Comparison of ENCODE assay signal across 16 mouse cellular contexts in genomic region chr17:73343632-73344390, GRCm38 (mm10). TPM values are rescaled to one million over a fixed set of nuclear protein-coding genes. Genes with fewer than 3 reads are reported as not detected.
DNase-seq lines count a peak whose midpoint lies in the region; ATAC-seq and TF ChIP-seq lines count a peak whose summit lies in the region.
"Had no signal": no experiment of that assay in that cellular context is flagged by ENCODE, and none has a peak within 500 bp of the region (broad histone marks: within the 10 kb centered on the region; RNA-seq: fewer than 3 reads in every experiment).

No protein-coding gene starts in this region.

- no peak for TF ChIP-seq POLR2A in CH12.LX (IDR thresholded peaks at IDR 0.05; ENCODE audit: low read depth, low read length)

- H3K9ac ChIP-seq in midbrain, embryonic 13.5 days (replicated peaks), result no peak overlapping the region
- H3K9ac ChIP-seq in CH12.LX (ENCODE audit: insufficient read depth, low read depth), result no peak overlapping the region
- H3K9ac ChIP-seq: hindbrain, embryonic 13.5 days had no signal

- no peak overlapping the region for H3K27ac ChIP-seq in midbrain, embryonic 13.5 days
- H3K27ac ChIP-seq in midbrain, embryonic 10.5 days (replicated peaks), result no peak overlapping the region
- no peak overlapping the region for H3K27ac ChIP-seq in CH12.LX (ENCODE audit: insufficient read depth, low read depth)
- H3K27ac ChIP-seq: forebrain, embryonic 10.5 days had no signal

- TF ChIP-seq RAD21 in CH12.LX (IDR thresholded peaks at IDR 0.05; ENCODE audit: low read depth, low read length), result peak; percentile 57

- peak; percentile 70 for DNase-seq in heart, adult 11 months
- no peak for DNase-seq in heart, adult 18-20 months
- DNase-seq in midbrain, embryonic 10.5 days (ENCODE audit: low spot score), result no peak
- peak; percentile 33 for DNase-seq in CH12.LX (ENCODE audit: extremely low read depth)
- DNase-seq in thymus, postnatal 25 days, result no peak
- no peak for DNase-seq in ovary, adult 18-20 months (ENCODE audit: low spot score)
- DNase-seq: adrenal gland, postnatal 14 days; cerebellum, adult 11 months; layer of hippocampus, adult 9-11 months; left cerebral cortex, postnatal 4 days; right cerebral cortex, postnatal 4 days had no signal

- H3K4me1 ChIP-seq in midbrain, embryonic 13.5 days (replicated peaks), result no peaks in the 10 kb centered on the region
- no peaks in the 10 kb centered on the region; the same call in 1 of the 2 replicates for H3K4me1 ChIP-seq in midbrain, embryonic 10.5 days
- peaks cover 3 to 4% of the 10 kb centered on the region in 2 experiments for H3K4me1 ChIP-seq in CH12.LX (ENCODE audit: control insufficient read depth in 1 of 2, insufficient read depth in 2 of 2)
- H3K4me1 ChIP-seq: forebrain, embryonic 10.5 days had no signal

- in situ Hi-C loops in CH12.LX (cut with MboI; ENCODE audit: low pct_ligation_motif_present, low pct_unique_long_range_greater_than_20kb, low sequenced_read_pairs), result no loop called here

- WGBS in midbrain, embryonic 13.5 days, result 84% methylated on average over 6 of the region's 6 CpGs
- WGBS in midbrain, embryonic 10.5 days, result 87% methylated on average over 6 of the region's 6 CpGs

- H3K4me3 ChIP-seq in midbrain, embryonic 13.5 days (replicated peaks), result no peak overlapping the region
- H3K4me3 ChIP-seq in midbrain, embryonic 10.5 days, result no peak overlapping the region
- peak overlapping the region in 1 of 3 experiments; percentile 29 for H3K4me3 ChIP-seq in CH12.LX (replicated peaks in 1 of 3; ENCODE audit: low read depth in 2 of 3, low read length in 2 of 3, poor library complexity in 1 of 3)
- H3K4me3 ChIP-seq: forebrain, embryonic 10.5 days; hindbrain, embryonic 13.5 days had no signal

- no peak overlapping the region for H3K4me2 ChIP-seq in midbrain, embryonic 13.5 days (replicated peaks)
- peak overlapping the region; percentile 31; the same call in 1 of the 2 replicates for H3K4me2 ChIP-seq in CH12.LX (ENCODE audit: insufficient read depth, low read depth, poor library complexity, severe bottlenecking)
- H3K4me2 ChIP-seq: hindbrain, embryonic 13.5 days had no signal

- dilution Hi-C loops in CH12.LX (cut with MboI; ENCODE audit: extremely low pct_ligation_motif_present, extremely low pct_unique_long_range_greater_than_20kb, low sequenced_read_pairs), result no loop called here

- ATAC-seq in midbrain, embryonic 13.5 days, result peak; percentile 6; the same call in 1 of the 2 replicates
- 0 out of 2 replicates have a peak, but pooled peaks have one; percentile 30 for ATAC-seq in megakaryocyte, adult 5-6 weeks (ENCODE audit: poor library complexity, severe bottlenecking)

- TF ChIP-seq EP300 in CH12.LX (IDR thresholded peaks at IDR 0.05; ENCODE audit: low read length), result no peak

- no peaks in the 10 kb centered on the region for H3K27me3 ChIP-seq in midbrain, embryonic 13.5 days
- no peaks in the 10 kb centered on the region for H3K27me3 ChIP-seq in midbrain, embryonic 10.5 days (ENCODE audit: low read depth, poor library complexity, severe bottlenecking)
- peaks cover 5% of the 10 kb centered on the region for H3K27me3 ChIP-seq in CH12.LX (replicated peaks)
- H3K27me3 ChIP-seq: hindbrain, embryonic 13.5 days had no signal

- peak; percentile 55 to 70; a peak in 3 of 4 replicates for TF ChIP-seq CTCF in CH12.LX (conservative IDR thresholded peaks at IDR 0.05 in 1 of 2, IDR thresholded peaks at IDR 0.05 in 1 of 2; ENCODE audit: low read depth in 2 of 2, low read length in 2 of 2)

- H3K9me3 ChIP-seq in midbrain, embryonic 13.5 days, result no peaks in the 10 kb centered on the region
- no peaks in the 10 kb centered on the region for H3K9me3 ChIP-seq in midbrain, embryonic 10.5 days (replicated peaks)
- H3K9me3 ChIP-seq in CH12.LX (replicated peaks; ENCODE audit: low read length), result no peaks in the 10 kb centered on the region
- H3K9me3 ChIP-seq: forebrain, embryonic 10.5 days; hindbrain, embryonic 13.5 days had no signal

- no peaks in the 10 kb centered on the region for H3K36me3 ChIP-seq in midbrain, embryonic 13.5 days
- no peaks in the 10 kb centered on the region for H3K36me3 ChIP-seq in midbrain, embryonic 10.5 days
- H3K36me3 ChIP-seq in CH12.LX (replicated peaks in 1 of 2; ENCODE audit: control insufficient read depth in 1 of 2, insufficient read depth in 1 of 2, low read length in 1 of 2), result no peaks in the 10 kb centered on the region
- H3K36me3 ChIP-seq: forebrain, embryonic 10.5 days; hindbrain, embryonic 13.5 days had no signal

- H3K79me2 ChIP-seq in CH12.LX (replicated peaks; ENCODE audit: control insufficient read depth, extremely low read depth, insufficient read depth, poor library complexity, severe bottlenecking), result no peaks in the 10 kb centered on the region

TF ChIP-seq in CH12.LX, 34 proteins besides CTCF, POLR2A, EP300 and RAD21:
- TF ChIP-seq SMC3 (IDR thresholded peaks at IDR 0.05; ENCODE audit: low read depth, low read length) (peak; percentile 68), JUN (IDR thresholded peaks at IDR 0.05; ENCODE audit: insufficient read depth, low read depth, low read length) (no peak)

RNA-seq across cellular contexts. Expression of gene Capn13, which starts 56.9 kb away (rescaled TPM):
- total RNA-seq in heart, adult 18-20 months (2021), result not detected
- 0.05 and 0.10 TPM in 2 replicates for polyA plus RNA-seq in midbrain, embryonic 13.5 days (2015; fragmentation: Nextera tagmentation; extraction: Ambion mirVana)
- polyA plus RNA-seq in midbrain, embryonic 10.5 days (2016; fragmentation: Nextera tagmentation; extraction: Ambion mirVana), result not detected in 2 replicates
- total RNA-seq in CH12.LX (2012; rRNA removed), result not detected in 2 replicates
- total RNA-seq in CH12.LX (2014; rRNA removed), result not detected in 2 replicates
- polyA plus RNA-seq in CH12.LX (2012; ENCODE audit: insufficient read length, low read depth), result not detected in 2 replicates
- not detected in 2 replicates for total RNA-seq in megakaryocyte, adult 5-6 weeks (2015)
- total RNA-seq in megakaryocyte, adult 5-6 weeks (2017), result 0.04 TPM in 1 of 2 replicates, not detected in the other
- total RNA-seq: adrenal gland, postnatal 14 days; left cerebral cortex, postnatal 4 days had no signal
- polyA plus RNA-seq: forebrain, embryonic 10.5 days; hindbrain, embryonic 13.5 days; liver, embryonic 16.5 days had no signal

Comparison
In these comparisons a context has a peak if more than half of its experiments do, and no peak if none do; other contexts are left out.
1. DNase-seq: peak in heart, adult 11 months (single experiment) and CH12.LX (single experiment); none in heart, adult 18-20 months (0 of 2), midbrain, embryonic 10.5 days (single experiment), thymus, postnatal 25 days (single experiment) and ovary, adult 18-20 months (single experiment).